Mouse (Mus musculus): ENCODE measurements around the gene Adcy2.

Gene Adcy2

GRCm38 (mm10) chr13:68828441-68828840 is 170.9 kb downstream of the Adcy2 start:
- DNase-seq (ENCODE audit: low read depth in 2 of 2, low spot score in 2 of 2) = no peak

DNA sequence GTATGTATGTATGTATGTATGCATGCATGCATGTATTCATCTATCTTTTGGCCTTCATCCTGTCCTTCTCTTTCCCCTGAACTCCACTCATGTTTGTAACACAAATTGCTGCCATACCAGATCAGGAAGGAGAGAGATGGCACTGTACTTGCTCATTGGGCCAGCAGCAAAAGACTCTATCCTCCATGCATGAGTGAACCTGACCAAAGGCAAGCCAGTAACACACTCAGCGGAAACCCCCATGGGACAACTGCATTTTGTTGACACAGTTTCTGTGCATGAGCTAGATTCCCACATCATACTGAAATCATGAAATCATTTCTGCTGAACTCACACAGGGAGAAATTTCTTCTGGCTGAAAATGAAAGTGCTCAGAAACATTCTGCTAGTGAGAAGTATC is 172.9 kb downstream of the Adcy2 start:
- no peak for DNase-seq (ENCODE audit: low read depth in 2 of 2, low spot score in 2 of 2)

DNA sequence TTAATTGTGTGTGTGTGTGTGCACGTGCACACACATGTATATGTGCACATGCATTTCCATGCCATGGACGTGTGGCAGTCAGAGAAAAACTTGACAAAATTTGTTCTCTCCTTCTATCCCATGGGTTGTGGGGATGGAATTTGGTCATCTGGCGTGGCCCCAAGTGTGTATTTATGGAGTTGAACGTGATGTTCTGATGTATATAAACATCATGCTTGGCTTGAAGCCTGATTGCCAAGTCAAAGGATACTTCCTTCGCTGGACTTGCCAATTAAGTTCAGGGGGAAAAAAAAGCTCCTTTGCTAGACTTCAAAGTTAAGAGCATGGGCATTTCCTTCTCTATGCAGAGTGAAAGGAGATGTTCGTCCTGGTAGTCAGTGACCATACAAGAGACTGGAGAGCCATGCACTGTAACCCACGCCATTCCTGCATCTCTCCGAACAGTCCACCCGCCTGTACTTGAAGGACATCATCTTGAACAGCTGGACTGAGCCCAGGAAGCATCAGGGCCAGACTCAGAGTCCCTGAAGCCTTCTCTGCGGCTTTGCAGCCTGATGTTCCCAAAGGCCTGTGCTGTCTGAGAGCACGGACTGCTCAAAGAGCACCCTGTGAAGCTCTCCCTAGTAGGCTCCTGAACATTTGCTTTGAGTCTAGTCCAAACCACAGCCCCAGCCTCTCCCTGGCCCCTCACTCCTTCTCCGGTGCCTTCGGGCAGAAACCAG is 178.3 kb downstream of the Adcy2 start:
- no peak for DNase-seq (ENCODE audit: low read depth in 2 of 2, low spot score in 2 of 2)

- no peak for DNase-seq (ENCODE audit: low read depth in 2 of 2, low spot score in 2 of 2)
These were observed 183.4 kb downstream of the Adcy2 start for GRCm38 (mm10) chr13:68815704-68816477.

DNA sequence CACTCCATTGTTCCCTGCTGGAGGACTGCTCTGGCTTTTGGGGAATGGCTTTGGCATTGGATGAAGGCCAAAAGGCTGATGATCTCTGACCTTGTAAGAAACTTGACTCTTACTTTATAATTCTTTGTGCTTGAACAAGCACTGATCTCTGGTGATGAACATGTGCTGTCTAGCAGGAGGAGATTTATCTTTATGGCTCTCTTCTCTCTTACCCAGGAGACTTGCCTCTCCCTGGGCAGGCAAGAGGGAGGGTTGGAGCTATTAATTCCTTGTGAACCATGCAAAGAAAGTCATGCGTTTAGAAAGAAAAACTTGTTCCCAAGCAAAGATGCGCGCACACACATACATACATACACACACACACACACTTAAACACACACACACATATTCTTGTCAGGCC is 188.2 kb downstream of the Adcy2 start:
- DNase-seq (ENCODE audit: low read depth in 2 of 2, low spot score in 2 of 2) = no peak

- DNase-seq (ENCODE audit: low read depth in 2 of 2, low spot score in 2 of 2) = no peak
These were observed 199.6 kb downstream of the Adcy2 start for GRCm38 (mm10) chr13:68799777-68800176.

GRCm38 (mm10) chr13:68793286-68793685 is 206.1 kb downstream of the Adcy2 start:
- no peak for DNase-seq (ENCODE audit: low read depth in 2 of 2, low spot score in 2 of 2)

GRCm38 (mm10) chr13:68787286-68788061 is 211.9 kb downstream of the Adcy2 start:
- DNase-seq (ENCODE audit: low read depth in 2 of 2, low spot score in 2 of 2) = no peak

GRCm38 (mm10) chr13:68783096-68783495 is 216.2 kb downstream of the Adcy2 start:
- no peak for DNase-seq (ENCODE audit: low read depth in 2 of 2, low spot score in 2 of 2)

DNA sequence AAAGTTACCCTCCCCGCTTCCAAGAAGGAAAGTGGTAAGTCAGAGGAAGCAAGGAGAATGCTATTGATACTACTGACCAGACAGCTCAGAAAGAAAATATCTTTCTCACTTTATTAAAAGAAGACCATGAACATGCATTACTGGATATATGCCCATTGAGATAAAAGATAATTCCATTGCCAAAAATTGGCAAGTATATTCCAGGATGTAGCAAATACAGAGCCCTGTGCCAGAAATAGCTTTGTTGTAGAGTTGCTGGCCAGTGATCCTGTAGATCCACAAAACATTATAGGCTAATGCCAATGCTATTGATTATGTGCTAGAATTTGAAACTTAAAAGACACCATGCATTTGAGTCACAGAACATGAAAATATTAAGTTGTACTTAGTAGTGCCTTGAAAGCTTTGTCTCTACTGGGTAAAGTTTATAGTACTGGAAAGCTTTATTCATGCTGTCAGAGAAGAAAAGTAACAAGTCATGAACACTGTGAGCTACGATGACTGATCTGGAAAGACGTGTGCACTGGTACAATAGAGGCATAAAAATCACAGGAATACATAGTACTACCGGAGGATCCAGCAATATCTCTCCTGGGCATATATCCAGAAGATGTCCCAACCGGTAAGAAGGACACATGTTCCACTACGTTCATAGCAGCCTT is 221.2 kb downstream of the Adcy2 start:
- no peak for DNase-seq (ENCODE audit: low read depth in 2 of 2, low spot score in 2 of 2)

DNA sequence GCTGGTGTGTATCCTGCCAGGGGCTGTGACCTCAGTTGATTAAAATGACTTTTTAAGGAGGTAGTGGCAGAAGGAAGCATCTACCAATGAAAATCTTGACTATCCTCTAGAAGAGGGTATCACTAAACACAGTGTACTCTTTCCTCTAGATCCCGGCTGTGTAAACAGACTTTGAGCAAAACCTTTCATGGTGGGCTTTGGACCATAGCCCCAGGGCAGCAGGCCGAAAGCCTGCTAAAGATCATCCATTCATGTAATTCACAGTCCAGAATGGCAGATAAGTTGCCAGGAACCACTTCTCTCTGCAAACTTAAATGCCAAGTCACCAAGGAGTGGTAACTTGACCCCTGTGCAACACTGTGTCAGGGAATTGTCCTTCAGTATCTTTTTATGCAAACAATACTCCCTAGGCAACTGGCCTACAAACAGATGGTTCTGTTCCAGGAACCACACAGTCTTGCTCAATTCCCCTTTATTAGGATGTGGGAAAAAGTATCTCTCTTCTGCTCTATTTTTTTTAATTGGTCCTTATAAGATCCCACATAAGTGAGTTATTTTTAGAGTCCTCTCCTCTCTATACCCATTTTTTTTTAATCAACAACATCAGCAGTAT is 225.6 kb downstream of the Adcy2 start:
- no peak for DNase-seq (ENCODE audit: low read depth in 2 of 2, low spot score in 2 of 2)

- DNase-seq (ENCODE audit: low read depth in 2 of 2, low spot score in 2 of 2) = no peak
These were observed 230.8 kb downstream of the Adcy2 start for GRCm38 (mm10) chr13:68768588-68768987.

GRCm38 (mm10) chr13:68765896-68766578 is 233.3 kb downstream of the Adcy2 start:
- DNase-seq (ENCODE audit: low read depth in 2 of 2, low spot score in 2 of 2) = no peak

- no peak for DNase-seq (ENCODE audit: low read depth in 2 of 2, low spot score in 2 of 2)
These were observed 234.7 kb downstream of the Adcy2 start for GRCm38 (mm10) chr13:68764614-68765013.

DNA sequence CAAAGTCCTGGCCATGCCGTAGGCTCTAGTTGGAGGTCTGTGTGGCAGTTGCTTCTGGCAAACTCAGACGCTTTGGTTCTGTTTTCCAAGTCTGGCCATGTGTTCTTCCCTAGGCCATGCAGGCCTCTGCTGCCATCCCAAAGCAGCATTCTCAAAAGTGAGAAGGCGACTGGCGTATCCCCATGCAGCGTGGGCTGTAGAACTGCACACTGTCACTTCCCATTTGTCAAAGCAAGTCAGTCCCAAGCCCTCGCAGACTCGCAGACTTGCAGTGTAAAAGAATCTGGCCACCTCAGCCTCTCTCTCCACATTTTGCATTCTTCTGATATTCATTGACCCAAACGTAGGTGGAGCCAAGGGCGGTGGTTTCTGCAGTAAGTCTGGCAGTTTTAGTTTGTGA is 249.5 kb downstream of the Adcy2 start:
- no peak for DNase-seq (ENCODE audit: low read depth in 2 of 2, low spot score in 2 of 2)

DNA sequence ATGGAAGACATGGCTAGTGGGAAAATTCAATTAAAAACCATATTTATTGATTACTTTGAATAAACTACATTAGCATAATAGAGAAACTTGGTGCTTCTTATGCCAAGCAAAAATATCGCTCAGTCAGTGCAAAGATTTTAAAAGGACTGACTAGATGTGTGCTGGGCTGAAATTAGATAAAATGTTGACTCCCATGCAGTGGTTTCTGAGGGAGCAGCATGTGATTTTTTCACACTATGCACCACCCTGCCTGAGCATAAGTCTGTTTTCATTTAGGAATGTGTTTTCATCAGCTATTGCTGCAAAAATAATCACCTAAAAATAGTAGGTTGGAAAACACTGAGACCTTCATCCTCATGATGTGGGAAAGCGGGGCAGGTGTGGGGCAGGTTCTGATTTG is 250.0 kb downstream of the Adcy2 start:
- no peak for DNase-seq (ENCODE audit: low read depth in 2 of 2, low spot score in 2 of 2)

DNA sequence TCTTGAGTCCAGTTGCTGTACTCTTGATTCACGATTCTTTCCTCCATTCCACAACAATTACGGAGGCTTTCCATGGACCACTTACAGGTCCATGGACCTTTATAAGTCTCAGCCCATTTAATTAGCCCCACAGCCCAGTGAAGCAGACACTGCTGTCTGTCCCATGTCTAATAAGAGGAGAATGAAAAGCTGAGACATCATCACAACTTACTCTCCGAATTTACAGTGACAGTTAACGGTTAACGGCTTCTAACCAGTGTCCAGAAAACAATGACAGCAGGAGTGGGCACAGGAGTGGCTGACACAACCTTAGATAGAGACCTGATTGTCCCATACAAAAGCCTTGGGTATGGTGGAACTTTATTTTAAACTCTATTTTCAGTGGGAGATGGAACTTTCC is 253.9 kb downstream of the Adcy2 start:
- DNase-seq (ENCODE audit: low read depth in 2 of 2, low spot score in 2 of 2) = no peak

DNA sequence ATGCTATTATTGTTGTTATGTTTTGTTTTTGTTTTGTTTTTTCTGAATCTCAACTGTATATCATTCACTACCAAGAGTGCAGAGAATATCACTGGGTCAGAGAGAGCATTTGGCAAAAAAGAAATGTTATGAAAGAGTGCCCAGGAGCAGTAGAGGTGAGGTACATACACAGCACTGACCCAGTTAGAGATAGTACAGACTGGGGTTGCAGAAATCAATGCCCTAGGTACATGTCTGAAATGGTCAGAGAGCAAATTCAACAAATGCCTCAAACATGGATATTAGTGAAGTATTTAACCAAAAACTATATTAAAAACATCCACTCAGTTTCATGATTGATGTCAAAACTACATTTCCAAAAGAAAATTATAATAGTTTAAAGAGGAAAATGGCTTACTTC is 286.7 kb downstream of the Adcy2 start:
- DNase-seq (ENCODE audit: low read depth in 2 of 2, low spot score in 2 of 2) = no peak

GRCm38 (mm10) chr13:68707296-68707747 is 292.0 kb downstream of the Adcy2 start:
- no peak for DNase-seq (ENCODE audit: low read depth in 2 of 2, low spot score in 2 of 2)

- DNase-seq (ENCODE audit: low read depth in 2 of 2, low spot score in 2 of 2) = no peak
These were observed 314.4 kb downstream of the Adcy2 start for GRCm38 (mm10) chr13:68684919-68685318.

Measured in CD8-positive naive resting alpha-beta T cell, adult 2 months (primary cell).